Mouse (Mus musculus): ENCODE measurements around the gene Ptpdc1.

Gene Ptpdc1

GRCm38 (mm10) chr13:48582688-48583379 lies 42.6 kb downstream of the Ptpdc1 start:
- no peak for DNase-seq

DNA sequence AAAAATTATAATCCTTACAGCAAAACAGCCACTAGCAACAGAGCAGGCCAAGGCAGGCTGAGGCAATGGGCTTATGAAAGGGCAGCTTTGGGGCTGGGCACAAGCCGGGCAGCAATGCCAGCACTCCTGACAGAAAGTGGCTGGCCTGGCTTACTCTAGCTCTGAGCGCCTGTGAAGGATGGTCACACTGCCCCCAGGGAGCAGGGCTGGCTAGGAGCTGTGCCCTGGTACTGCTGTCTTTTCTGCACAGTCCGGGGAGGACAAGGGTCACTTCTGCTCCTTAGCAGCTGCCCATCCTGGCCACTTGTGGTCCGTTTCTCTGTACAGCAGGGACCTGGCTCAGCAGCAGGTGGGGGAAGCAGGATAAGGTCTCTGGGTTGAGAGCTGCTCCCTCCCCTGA lies 46.8 kb downstream of the Ptpdc1 start:
- no peak for DNase-seq

GRCm38 (mm10) chr13:48577836-48578235 lies 47.6 kb downstream of the Ptpdc1 start:
- DNase-seq: no peak

DNA sequence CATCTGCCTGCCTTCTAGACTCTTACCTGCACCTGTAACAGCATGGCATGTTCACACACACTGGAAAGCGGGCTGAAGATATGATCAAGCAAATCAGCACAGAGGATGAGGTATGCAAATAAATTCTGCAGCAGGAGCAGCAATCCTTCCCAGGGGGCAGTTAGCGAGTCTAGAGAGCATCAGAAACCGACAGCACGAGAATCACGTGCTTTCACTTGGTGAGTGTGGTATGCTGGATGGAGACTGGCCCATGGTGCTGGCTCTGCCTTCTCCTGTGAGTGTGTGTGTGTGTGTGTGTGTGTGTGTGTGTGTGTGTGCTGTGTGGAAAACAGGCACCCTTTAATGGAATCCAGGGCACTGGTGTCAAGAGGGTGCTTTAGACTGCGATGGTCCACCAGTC lies 48.5 kb downstream of the Ptpdc1 start:
- no peak for DNase-seq

GRCm38 (mm10) chr13:48574718-48575117 lies 50.7 kb downstream of the Ptpdc1 start:
- DNase-seq: no peak

GRCm38 (mm10) chr13:48573525-48574355 lies 51.7 kb downstream of the Ptpdc1 start:
- no peak for DNase-seq

DNA sequence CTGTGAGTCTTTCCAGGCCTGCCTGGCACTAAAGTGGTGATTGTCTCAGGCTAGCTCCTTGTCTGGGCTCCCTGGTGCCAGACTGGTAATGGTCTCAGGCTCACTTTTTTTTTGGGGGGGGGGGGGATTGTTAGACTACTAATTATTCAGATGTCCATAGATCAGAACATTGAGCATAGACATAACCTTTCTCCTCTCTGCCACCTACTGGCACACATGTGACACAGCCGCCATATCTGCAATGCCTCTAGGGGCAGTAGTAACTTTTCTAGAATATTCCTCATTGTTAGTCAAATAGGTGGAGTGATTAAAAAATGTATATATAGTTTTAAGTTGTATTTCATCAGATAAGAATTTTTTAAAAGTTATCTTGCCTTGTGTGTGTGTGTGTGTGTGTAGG lies 53.3 kb downstream of the Ptpdc1 start:
- DNase-seq: peak in 1 of 2 experiments; percentile 44

GRCm38 (mm10) chr13:48571298-48571697 lies 54.2 kb downstream of the Ptpdc1 start:
- DNase-seq: no peak

DNA sequence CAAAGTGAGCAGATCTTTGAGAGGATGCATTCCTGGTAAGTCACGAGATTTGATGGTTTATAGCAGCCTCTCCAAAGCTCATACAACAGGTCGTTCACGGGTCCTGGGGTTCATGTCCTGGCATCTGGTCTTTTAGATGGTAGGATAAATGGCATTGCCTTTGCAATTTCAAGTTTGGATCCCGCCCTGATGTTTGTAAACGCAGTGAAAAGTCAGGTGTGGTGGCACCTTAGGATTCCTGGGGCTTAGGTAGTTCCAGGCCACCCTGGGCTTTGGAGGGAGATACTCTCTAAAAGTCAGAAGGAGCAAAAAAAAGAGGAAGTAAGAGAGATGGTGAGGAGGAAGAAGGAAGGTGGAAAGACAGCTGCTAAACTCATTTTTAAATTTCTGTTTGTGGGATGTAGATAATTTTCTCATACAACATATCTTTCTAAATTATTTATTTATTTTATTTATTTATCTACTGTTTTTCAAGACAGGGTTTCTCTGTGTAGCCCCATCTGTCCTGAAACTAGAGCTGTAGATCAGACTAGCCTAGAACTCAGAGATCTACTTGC lies 55.8 kb downstream of the Ptpdc1 start:
- no peak for DNase-seq

DNA sequence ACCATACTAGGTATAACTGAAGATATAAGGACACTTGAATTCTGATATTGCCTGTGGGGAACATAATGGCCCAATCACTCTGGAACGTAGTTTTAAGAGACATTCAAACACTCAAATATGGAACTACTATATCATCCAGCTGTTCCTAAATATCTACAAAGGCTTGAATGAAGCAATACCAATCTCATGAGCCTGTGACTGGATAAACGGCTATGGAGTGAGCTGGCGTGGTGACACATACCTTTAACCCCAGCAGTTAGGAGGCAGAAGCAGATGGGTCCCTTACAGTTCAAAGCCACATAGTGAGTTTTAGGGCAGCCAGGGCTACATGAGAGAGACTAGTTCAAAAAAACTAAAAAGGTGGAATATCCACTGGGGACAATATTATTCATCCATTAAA lies 57.8 kb downstream of the Ptpdc1 start:
- no peak for DNase-seq

- DNase-seq: peak in 1 of 2 experiments; percentile 37
These were observed 59.1 kb downstream of the Ptpdc1 start for GRCm38 (mm10) chr13:48566116-48566935.

GRCm38 (mm10) chr13:48564881-48565600 lies 60.4 kb downstream of the Ptpdc1 start:
- DNase-seq: no peak

DNA sequence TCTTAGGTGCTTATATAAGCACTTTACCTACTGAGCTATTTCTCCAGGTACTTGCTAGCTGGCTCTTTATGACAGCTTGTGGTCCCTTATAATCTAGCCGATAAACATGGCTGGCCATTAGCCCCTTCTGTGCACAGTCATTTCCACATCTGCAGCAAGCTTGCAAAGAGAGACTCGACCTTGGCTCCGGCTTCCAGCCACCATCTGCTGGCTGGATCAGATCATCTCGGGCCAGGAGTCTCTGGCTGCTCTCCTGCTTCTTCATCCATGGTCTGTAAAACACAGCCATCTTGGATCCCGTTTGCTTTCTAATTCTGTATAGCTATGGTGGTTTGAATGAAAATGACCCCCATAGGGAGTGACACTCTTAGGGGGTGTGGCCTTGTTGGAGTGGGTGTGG lies 63.1 kb downstream of the Ptpdc1 start:
- no peak for DNase-seq

- DNase-seq: no peak
These were observed 64.0 kb downstream of the Ptpdc1 start for GRCm38 (mm10) chr13:48561481-48561880.

- no peak for DNase-seq
These were observed 69.5 kb downstream of the Ptpdc1 start for GRCm38 (mm10) chr13:48555976-48556375.

DNA sequence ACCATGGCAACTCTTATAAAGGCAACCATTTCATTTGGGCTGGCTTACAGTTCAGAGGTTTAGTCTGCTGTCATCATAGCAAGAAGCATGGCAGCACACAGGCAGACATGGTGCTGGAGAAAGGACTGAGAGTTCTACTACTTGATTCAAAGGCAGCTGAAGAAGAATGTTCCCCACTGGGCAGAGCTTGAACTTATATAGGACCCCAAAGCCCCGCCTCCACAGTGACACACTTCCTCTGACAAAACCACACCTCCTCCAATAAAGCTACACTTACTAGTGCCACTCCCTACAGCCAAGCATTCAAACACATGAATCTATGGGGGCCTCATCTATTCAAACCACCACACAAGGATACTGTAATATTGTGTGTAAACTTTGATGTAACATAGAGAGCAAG lies 70.9 kb downstream of the Ptpdc1 start:
- no peak for DNase-seq

- no peak for DNase-seq
These were observed 72.0 kb downstream of the Ptpdc1 start for GRCm38 (mm10) chr13:48553511-48553910.

DNA sequence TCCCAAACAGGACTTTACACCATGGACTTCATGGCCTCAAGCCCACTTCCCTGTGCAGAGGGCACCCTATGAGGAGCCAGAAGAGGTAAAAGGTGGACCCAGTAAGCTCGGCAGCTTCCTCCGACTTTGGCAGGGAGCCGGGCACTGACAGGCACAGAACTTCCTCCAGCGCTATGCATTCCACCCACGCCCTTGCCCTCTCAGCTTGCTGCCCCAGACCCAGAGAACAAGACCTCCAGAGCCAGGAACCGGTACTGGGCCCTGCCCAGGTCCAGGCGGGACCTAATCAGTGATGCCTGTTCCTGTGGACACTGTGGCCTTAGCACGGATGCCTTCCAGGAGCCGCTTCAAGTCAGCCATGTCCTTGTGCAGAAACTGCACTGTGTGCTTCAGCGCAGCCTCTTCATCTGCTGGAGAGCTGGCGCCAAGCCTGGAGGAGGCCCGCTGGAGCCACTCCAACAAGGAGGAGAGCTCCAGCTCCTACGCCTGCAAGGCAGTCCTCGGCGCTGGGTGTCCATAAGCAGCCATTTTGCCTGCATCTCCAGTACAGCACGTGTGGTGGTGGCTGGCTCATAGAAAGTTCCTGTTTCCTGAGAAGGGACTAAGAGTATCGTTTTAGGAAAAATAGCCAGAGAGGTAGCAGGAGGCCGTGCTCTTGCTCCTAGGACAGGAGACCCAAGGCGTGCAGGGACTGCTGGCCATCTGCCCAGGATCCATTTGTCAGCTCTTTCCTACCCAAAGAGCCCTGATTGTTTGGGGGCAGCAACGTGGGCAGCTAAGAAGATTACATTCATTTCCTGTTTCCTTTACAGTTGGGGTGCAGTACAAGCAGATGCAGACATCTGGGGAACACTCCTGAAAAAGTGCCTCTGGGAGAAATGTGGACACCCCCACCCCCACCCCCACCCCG lies 73.0 kb downstream of the Ptpdc1 start:
- peak; percentile 28 to 53 for DNase-seq

- DNase-seq: no peak
These were observed 77.2 kb downstream of the Ptpdc1 start for GRCm38 (mm10) chr13:48548296-48548695.

GRCm38 (mm10) chr13:48547623-48548022 lies 77.8 kb downstream of the Ptpdc1 start:
- DNase-seq: no peak

GRCm38 (mm10) chr13:48546330-48546917 lies 79.0 kb downstream of the Ptpdc1 start:
- peak; percentile 99 to 100 for DNase-seq

All from spleen, adult 18-20 months (tissue).